Mouse (Mus musculus) midbrain, embryonic 10.5 days (tissue): ENCODE measurements at regions not wholly inside any gene's neighbourhood (a gene's known extent, or its start where the extent isn't known, plus 50 kb on each side); places are given as distances from the start of the nearest gene placed in this dataset.
A peak's percentile ranks its signal among the peaks of the same experiment; 100 is the strongest.

Experiments
- DNase-seq: peaks from one replicate; pipeline ENCODE4 v3.0.0-alpha.2; 2017; ENCODE audit warnings: low spot score
- H3K27ac ChIP-seq: fragments of 300-500 bp; sonication (generic); replicated peaks from 2 replicates; pipeline ENCODE4 v1.5.1; 2016; ENCODE audit warnings: mild to moderate bottlenecking
- H3K27me3 ChIP-seq: fragments of 300-500 bp; sonication (generic); 2 replicates; pipeline ENCODE4 v1.6.1; 2016; ENCODE audit warnings: low read depth, mild to moderate bottlenecking; ENCODE audit not compliant: poor library complexity, severe bottlenecking
- H3K36me3 ChIP-seq: fragments of 300-500 bp; sonication (generic); 2 replicates; pipeline ENCODE4 v1.6.1; 2016; ENCODE audit warnings: mild to moderate bottlenecking, moderate library complexity
- H3K4me1 ChIP-seq: fragments of 300-500 bp; sonication (generic); 2 replicates; pipeline ENCODE4 v1.6.1; 2016
- H3K4me3 ChIP-seq: fragments of 300-500 bp; sonication (generic); 2 replicates; pipeline ENCODE4 v1.5.1; 2016; ENCODE audit warnings: mild to moderate bottlenecking, moderate library complexity
- H3K9me3 ChIP-seq: fragments of 300-500 bp; sonication (generic); replicated peaks from 2 replicates; pipeline ENCODE4 v1.6.1; 2016; ENCODE audit warnings: mild to moderate bottlenecking
- WGBS: fragments of 180-500 bp; shearing (Covaris S2); methylation state at CpG from one replicate; pipeline ENCODE4 v1.1.7; 2016; 5-methylcytosine and 5-hydroxymethylcytosine counted together

GRCm38 (mm10) chr10:39270406-39270805 lies 98.2 kb upstream of the Fyn start:
- H3K4me1 ChIP-seq = peaks cover 10% of the 10 kb centered on the region

GRCm38 (mm10) chr10:39267236-39267635 lies 101.4 kb upstream of the Fyn start:
- WGBS = 87% methylated on average over 6 of the region's 6 CpGs
- Histone ChIP-seq H3K27me3 (no peaks in the 10 kb centered on the region), H3K36me3 (no peaks in the 10 kb centered on the region), H3K9me3 (no peaks in the 10 kb centered on the region), H3K27ac (no peak overlapping the region), H3K4me3 (no peak overlapping the region), H3K4me1 (peaks cover 10% of the 10 kb centered on the region; the same call in 1 of the 2 replicates)
- DNase-seq = no peak

More at GRCm38 (mm10) chr10:39270406-39270805, 98.2 kb upstream of the Fyn start:
- Histone ChIP-seq H3K36me3 (no peaks in the 10 kb centered on the region), H3K4me3 (no peak overlapping the region), H3K27ac (no peak overlapping the region), H3K27me3 (no peaks in the 10 kb centered on the region), H3K9me3 (no peaks in the 10 kb centered on the region)
- 85% methylated on average over 3 of the region's 3 CpGs for WGBS
- no peak for DNase-seq

- H3K4me3 ChIP-seq = no peak overlapping the region
- no peaks in the 10 kb centered on the region for H3K27me3 ChIP-seq
- no peak for DNase-seq
- H3K4me1 ChIP-seq = peaks cover 15% of the 10 kb centered on the region
- no peaks in the 10 kb centered on the region for H3K9me3 ChIP-seq
- 63% methylated on average over 5 of the region's 5 CpGs for WGBS
- H3K36me3 ChIP-seq = no peaks in the 10 kb centered on the region
- peak overlapping the region; percentile 67 for H3K27ac ChIP-seq
Observed at GRCm38 (mm10) chr10:39266482-39266881, 102.2 kb upstream of the Fyn start.

- Histone ChIP-seq H3K4me3 (no peak overlapping the region), H3K27me3 (no peaks in the 10 kb centered on the region), H3K36me3 (no peaks in the 10 kb centered on the region), H3K27ac (no peak overlapping the region), H3K9me3 (no peaks in the 10 kb centered on the region), H3K4me1 (peaks cover 27% of the 10 kb centered on the region)
- 63% methylated on average over 7 of the region's 7 CpGs for WGBS
- no peak for DNase-seq
Observed at GRCm38 (mm10) chr10:39262466-39262865, 98.9 kb upstream of the Ccn6 start.

- H3K27me3 ChIP-seq = no peaks in the 10 kb centered on the region
- no peaks in the 10 kb centered on the region for H3K9me3 ChIP-seq
- no peaks in the 10 kb centered on the region for H3K36me3 ChIP-seq
- no peak for DNase-seq
- H3K27ac ChIP-seq = no peak overlapping the region
- peaks cover 22% of the 10 kb centered on the region for H3K4me1 ChIP-seq
- 86% methylated on average over 8 of the region's 8 CpGs for WGBS
- no peak overlapping the region for H3K4me3 ChIP-seq
Observed at GRCm38 (mm10) chr10:39261174-39262145, 97.9 kb upstream of the Ccn6 start.

GRCm38 (mm10) chr10:39260061-39260460 lies 96.5 kb upstream of the Ccn6 start:
- no peak overlapping the region for H3K27ac ChIP-seq
- H3K9me3 ChIP-seq = no peaks in the 10 kb centered on the region
- no peaks in the 10 kb centered on the region for H3K27me3 ChIP-seq
- H3K4me3 ChIP-seq = no peak overlapping the region
- no peak for DNase-seq
- WGBS = 87% methylated on average over 6 of the region's 6 CpGs
- no peaks in the 10 kb centered on the region for H3K36me3 ChIP-seq
- H3K4me1 ChIP-seq = peaks cover 21% of the 10 kb centered on the region

- Histone ChIP-seq H3K27ac (no peak overlapping the region), H3K4me1 (peaks cover 20% of the 10 kb centered on the region), H3K36me3 (no peaks in the 10 kb centered on the region), H3K4me3 (no peak overlapping the region), H3K9me3 (no peaks in the 10 kb centered on the region), H3K27me3 (no peaks in the 10 kb centered on the region)
- DNase-seq = no peak
- WGBS = 87% methylated on average over 2 of the region's 2 CpGs
Observed at GRCm38 (mm10) chr10:39257371-39258154, 94.0 kb upstream of the Ccn6 start.

GRCm38 (mm10) chr10:39254561-39254960 lies 91.0 kb upstream of the Ccn6 start:
- H3K36me3 ChIP-seq = no peaks in the 10 kb centered on the region
- WGBS = 87% methylated on average over 2 of the region's 2 CpGs
- no peak overlapping the region for H3K4me3 ChIP-seq
- H3K4me1 ChIP-seq = no peaks in the 10 kb centered on the region
- no peak for DNase-seq
- no peak overlapping the region for H3K27ac ChIP-seq
- H3K9me3 ChIP-seq = no peaks in the 10 kb centered on the region
- H3K27me3 ChIP-seq = no peaks in the 10 kb centered on the region

GRCm38 (mm10) chr10:39250039-39250438 lies 86.4 kb upstream of the Ccn6 start:
- peaks cover 10% of the 10 kb centered on the region for H3K4me1 ChIP-seq
- no peaks in the 10 kb centered on the region for H3K27me3 ChIP-seq
- H3K27ac ChIP-seq = no peak overlapping the region
- no peak overlapping the region for H3K4me3 ChIP-seq
- 92% methylated on average over 3 of the region's 3 CpGs for WGBS
- no peaks in the 10 kb centered on the region for H3K9me3 ChIP-seq
- H3K36me3 ChIP-seq = no peaks in the 10 kb centered on the region
- DNase-seq = no peak

- H3K4me1 ChIP-seq = peaks cover 10% of the 10 kb centered on the region
- H3K4me3 ChIP-seq = no peak overlapping the region
- H3K27me3 ChIP-seq = no peaks in the 10 kb centered on the region
- H3K36me3 ChIP-seq = no peaks in the 10 kb centered on the region
- H3K27ac ChIP-seq = no peak overlapping the region
- no peaks in the 10 kb centered on the region for H3K9me3 ChIP-seq
- WGBS = 84% methylated on average over 4 of the region's 4 CpGs
- no peak for DNase-seq
Observed at GRCm38 (mm10) chr10:39248486-39248885, 84.9 kb upstream of the Ccn6 start.

- Histone ChIP-seq H3K9me3 (no peaks in the 10 kb centered on the region), H3K27ac (no peak overlapping the region), H3K27me3 (no peaks in the 10 kb centered on the region), H3K4me3 (no peak overlapping the region), H3K4me1 (peaks cover 10% of the 10 kb centered on the region), H3K36me3 (no peaks in the 10 kb centered on the region)
- DNase-seq = no peak
- WGBS = 63% methylated on average over 3 of the region's 3 CpGs
Observed at GRCm38 (mm10) chr10:39246984-39247383, 83.4 kb upstream of the Ccn6 start.

GRCm38 (mm10) chr10:39245141-39245540 lies 81.5 kb upstream of the Ccn6 start:
- Histone ChIP-seq H3K27ac (no peak overlapping the region), H3K9me3 (no peaks in the 10 kb centered on the region), H3K36me3 (no peaks in the 10 kb centered on the region), H3K4me3 (no peak overlapping the region), H3K27me3 (peaks cover 3% of the 10 kb centered on the region; the same call in 1 of the 2 replicates), H3K4me1 (peaks cover 13% of the 10 kb centered on the region)
- WGBS = 87% methylated on average over 4 of the region's 4 CpGs
- DNase-seq = no peak

GRCm38 (mm10) chr10:39244061-39244460 lies 80.5 kb upstream of the Ccn6 start:
- H3K4me1 ChIP-seq = peaks cover 23% of the 10 kb centered on the region
- no peak overlapping the region for H3K4me3 ChIP-seq
- peaks cover 3% of the 10 kb centered on the region; the same call in 1 of the 2 replicates for H3K27me3 ChIP-seq
- H3K36me3 ChIP-seq = no peaks in the 10 kb centered on the region
- no peaks in the 10 kb centered on the region for H3K9me3 ChIP-seq
- 91% methylated on average over 6 of the region's 6 CpGs for WGBS
- DNase-seq = no peak
- no peak overlapping the region for H3K27ac ChIP-seq
